Mouse (Mus musculus): ENCODE measurements around the gene Myh10.

Myh10 gene

DNA sequence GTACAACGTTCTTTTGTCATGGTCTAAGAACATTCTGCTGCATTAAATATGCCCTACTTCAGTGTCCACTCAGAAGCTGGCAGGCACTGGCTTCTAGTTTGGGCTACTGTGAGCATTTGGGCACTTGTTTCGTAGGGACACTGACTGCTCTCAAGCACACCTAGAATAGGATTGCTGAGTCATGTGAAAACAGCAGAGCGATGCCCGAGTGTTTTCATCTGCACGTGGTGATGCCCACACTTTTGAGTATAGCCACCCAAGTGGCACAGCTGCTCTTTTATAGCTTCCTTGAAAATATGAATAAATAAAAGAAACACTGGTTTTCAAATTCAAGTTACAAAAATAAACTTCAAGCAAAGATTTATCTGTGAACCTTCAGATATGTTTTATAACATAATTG lies 56.8 kb downstream of the Myh10 start:
- DNase-seq (ENCODE audit: low spot score): no peak

DNA sequence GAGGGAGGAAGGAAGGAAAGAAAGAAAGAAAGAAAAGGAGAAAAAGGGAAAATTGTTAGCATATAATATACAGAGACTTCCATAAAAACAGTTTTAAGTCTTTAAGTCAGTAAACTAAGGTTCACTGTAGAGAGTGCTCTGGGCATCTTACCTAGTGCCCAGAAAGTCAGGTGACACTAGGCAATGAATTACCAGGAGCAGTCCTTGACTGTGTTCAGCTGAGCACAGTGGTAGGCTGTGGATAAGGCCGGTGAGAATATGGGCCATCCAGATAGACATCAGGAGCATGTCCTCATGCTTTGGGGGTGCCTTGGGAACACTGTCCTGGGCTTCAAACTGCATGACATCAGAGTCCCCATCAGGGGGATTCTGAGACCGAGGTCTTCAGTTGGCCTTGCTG lies 58.8 kb downstream of the Myh10 start:
- DNase-seq (ENCODE audit: low spot score): no peak

DNA sequence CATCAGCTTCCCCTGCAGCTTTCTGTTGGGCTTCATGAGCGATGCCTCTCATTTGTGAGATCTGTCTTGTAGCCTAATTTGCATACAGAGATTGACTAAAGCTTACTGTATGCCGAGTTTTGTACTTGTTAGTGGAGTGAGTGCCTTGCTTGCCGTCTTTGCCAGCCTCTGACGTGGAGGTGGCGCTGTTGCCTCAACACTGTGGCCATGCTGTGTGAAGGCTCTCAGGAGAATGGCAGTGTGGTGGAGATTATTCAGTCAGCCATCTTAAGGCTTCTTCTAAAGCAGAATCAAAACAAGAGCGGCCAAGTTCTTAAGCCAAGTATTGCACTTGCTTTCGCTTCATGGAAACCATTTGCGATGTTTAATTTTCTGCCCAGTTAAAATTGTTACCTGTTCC lies 59.6 kb downstream of the Myh10 start:
- DNase-seq (ENCODE audit: low spot score): no peak

DNA sequence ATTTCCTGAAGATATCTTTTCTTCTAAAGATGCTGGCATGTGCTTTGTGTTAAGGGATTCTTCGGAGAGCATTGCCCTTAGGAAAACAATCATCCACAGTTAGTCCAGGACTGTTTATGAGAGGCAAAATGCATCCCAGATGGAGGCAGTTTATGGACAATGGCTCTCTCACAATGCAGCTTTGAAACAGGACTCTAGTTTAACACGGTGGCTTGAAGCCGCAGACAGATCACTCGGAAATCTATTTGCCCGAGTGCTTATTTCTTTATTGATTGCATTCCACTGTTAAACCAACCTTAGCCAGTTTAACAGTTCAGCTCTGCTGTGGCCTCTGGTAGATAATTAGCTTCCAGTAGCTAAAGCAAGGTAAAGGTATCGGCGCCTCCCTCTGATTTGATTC lies 62.9 kb downstream of the Myh10 start:
- no peak for DNase-seq (ENCODE audit: low spot score)

DNA sequence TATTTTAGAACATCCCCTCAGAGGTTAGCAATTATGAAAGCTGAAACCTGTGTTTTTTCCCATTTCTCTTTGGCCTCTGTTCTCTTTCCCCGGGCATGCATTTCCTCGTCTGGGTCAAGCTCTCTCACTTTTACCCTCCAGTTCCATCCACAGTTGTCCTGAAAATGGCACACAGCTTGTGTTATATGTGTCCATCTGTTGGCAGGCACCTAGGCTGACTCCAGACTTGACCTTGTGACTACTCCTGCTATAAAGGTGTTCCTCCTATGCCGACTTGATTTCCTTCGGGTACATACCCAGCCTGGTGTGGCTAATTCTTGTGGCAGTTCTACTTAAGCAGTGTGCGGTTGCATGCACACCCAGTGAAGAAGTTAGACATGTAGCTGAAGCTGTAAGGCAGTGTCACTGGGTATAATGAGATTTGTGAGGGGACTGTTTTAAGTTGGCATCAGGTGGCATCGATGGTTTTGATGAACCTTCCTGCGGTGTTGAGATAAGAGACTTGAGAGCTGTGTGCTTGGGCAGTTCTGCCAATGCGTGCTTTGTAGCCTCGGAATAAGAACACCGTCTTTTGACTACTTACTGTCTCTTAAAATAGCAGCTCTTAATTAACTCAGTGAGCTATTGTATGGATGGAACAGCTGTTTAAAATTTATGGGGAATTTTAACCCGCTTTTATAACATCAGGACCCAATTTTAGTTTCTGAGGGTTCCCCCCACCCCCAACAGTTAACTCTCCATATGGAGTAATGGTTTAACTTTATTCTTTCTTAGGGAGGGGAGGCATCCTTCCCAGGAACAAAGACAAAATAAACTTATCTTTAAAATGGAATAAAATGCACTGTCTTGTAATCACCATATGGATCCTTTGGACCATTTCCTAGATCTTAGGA lies 65.3 kb downstream of the Myh10 start:
- DNase-seq (ENCODE audit: low spot score): no peak

DNA sequence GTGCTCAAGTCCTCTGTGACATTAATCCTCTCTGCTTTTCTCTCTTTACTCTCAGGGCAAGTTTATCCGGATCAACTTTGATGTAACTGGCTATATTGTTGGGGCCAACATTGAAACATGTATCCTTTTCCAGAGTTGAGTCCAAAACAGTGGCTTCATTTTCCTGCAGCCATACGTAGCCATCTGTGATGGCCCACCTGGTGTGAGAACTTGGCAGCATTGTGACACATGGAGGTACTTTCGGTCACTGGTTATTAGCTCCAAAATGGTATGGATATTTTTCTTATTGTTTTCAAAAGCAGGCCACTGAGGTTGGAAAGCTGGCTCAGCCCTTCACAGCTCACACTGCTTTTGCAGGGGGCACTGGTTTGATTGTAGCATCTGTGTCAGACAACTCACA lies 68.3 kb downstream of the Myh10 start:
- DNase-seq (ENCODE audit: low spot score): no peak

DNA sequence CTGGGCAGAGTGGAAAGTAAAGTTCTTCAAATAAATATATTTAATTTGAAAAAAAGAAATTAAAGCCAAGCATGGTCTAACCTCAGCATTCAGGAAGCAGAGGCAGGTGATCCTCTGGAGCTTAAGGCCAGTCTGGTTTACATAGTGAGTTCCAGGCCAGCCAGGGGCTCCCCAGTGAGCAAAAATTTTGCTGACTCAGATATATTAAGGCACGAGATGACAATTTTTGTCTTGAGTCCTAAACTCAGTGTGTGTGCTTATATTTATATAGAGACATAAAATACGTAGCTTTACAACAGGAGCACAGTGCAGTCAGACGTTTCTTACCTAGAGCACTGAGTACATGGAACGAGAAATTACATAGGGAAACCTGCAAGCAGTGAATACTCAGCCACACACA lies 69.8 kb downstream of the Myh10 start:
- DNase-seq (ENCODE audit: low spot score): no peak

DNA sequence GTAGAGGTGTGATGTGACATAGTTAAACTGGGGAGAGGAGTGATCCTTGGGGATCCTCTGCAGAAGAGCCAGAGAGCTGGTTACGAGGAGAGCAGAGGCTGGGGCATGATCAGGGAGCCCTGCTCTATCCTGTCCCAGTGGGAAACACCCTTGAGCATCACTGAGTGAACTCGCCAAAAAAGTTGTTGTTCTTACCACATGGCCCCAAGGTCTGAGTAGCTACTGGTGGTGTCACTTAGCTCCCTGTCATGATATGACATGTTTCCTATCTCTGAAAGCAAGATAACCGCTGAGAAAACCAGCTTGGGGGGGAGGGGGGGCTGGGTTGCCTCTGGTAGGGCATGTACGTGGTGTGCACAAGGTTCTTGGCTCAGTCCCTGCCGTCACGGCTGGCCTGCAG lies 70.3 kb downstream of the Myh10 start:
- no peak for DNase-seq (ENCODE audit: low spot score)

DNA sequence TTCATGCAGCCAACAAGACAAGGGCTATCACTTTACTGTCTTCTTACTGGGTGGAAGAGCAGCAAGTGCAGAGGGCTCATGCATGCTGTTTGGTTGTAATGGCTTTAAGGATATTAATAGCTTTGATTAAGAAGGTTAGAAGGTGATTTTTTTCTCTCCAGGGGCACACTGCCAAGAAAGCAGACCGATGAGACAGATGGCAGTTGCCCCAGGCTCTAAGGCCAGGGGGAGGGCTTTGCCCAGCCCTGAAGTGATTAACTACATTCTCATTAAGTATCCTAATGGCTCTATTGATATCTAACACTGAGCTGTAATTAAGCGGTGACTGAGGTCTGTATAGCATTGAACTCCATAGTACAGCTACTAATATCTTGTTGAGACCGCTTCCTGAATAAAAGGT lies 73.3 kb downstream of the Myh10 start:
- DNase-seq (ENCODE audit: low spot score): no peak

DNA sequence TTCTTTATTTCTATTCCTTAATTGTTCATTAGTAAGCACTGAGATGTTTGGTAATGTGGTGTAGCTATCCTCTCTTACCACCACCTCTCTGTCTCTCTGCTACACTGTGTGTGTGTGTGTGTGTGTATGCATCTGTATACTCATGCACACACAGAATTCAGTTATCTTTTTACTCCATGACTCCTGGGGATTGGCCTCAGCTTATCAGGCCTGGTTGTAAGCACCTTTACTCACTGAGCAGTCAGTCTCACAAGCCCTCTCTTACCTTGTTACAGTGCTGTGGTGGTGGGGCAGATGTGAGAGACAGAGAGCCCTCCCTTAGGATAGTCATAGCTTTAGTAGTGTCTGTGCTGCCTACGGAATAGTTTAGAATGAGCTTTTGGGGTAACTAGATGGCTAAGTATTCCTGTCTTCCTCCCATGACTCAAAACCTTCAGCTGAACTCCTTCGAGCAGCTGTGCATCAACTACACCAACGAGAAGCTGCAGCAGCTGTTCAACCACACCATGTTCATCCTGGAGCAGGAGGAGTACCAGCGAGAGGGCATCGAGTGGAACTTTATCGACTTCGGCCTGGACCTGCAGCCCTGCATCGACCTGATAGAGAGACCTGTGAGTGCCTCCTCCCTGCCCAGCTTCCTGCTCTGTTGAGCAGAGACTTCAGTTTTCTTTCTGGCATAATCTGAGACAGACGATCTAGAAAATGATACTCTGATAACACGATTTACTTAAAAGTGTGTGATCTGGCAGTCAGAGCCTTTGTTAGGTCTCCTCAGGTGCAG lies 76.6 kb downstream of the Myh10 start:
- no peak for DNase-seq (ENCODE audit: low spot score)

DNA sequence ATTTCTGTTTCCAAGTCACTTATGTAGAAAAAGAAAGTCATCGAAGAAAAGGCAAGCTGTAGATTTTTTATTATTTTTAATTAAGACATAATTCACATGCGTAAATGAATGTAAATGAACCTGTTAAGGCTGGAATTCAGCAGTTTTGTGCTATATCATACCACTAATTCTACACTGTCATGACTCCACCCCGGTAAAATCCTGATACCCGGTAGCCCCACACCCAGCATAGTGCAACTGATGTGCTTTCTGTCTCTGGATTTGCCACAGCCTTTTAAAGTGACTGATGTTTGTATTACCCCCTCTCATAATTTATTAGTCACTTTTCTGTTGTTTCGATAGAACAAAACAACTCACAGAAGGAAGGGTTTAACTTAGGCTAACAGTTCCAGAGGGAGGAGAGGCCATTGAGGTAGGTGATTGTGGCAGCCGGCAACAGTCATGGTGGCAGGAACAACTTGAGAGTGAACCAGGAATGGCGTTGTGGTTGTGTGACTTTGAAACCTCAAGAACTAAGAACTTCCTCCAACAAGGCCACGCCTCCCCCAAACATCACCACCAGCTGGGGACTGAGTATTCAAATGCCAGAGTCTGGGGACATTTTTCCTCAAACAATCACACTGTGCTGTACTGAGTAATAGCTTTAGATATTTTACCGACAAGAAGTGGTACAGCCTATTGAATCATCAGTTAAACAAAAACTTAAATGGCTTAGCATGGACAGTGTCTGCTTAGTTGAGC lies 78.6 kb downstream of the Myh10 start:
- no peak for DNase-seq (ENCODE audit: low spot score)

DNA sequence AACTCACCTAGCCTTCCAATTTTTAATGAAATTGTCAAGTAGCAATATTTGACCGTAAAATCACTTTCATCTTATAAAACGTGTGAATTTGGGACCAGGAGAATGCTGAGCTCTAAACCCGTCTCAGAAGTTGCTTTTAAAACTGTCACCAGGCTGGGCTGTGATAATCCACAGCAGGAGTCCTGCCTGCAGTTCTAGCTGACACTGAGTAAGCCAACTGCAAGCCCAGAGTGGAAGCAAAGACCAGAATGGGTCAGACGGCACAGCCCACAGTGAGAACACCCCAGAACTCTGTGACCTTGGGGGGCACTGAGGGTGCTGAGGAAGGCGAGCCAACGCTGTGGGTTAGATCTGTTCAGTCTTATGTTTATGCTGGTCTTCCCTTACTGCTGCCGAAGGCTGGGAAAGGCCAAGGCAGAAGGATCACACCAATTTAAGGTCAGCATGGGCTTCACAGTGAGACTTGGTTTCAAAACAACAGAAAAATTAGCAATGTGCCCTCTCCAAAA lies 84.8 kb downstream of the Myh10 start:
- no peak for DNase-seq (ENCODE audit: low spot score)

DNA sequence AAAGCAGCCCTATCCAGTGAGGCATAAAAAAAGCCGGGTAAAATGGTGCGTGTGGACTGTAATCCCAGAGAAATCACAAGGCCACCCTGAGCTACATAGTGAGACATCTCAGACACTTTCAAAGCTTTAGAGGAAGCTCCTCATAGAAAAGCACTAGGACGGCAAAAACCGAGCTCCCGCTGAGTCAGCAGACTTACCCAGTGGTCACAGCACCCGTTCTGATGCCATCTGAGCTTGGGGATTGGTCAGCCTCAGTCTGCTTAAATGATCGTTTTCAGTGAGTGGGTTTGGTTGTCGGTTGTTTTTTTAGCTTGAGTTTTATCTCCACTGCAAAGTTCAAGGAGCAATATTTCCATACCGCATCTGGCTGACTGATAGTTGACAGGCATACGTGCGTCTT lies 86.6 kb downstream of the Myh10 start:
- DNase-seq (ENCODE audit: low spot score): no peak

DNA sequence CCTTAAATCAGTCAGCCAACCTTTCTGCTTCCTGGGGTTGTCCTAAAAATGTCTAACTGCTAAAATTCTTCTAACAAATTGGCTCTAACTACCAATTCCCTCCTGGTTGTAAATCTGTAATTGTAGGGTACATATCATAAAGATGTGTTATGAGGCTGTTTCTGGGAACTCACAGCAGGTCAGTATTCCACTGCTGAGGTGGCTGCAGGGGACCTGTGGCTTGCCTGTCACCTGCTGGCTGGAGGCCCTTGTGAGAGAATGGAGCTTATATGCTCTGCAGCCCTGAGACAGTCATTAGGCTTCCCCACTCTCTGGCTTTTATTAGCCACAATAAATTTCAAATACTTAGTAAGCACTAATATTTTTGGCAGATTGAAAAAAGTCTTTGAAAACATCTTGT lies 87.5 kb downstream of the Myh10 start:
- no peak for DNase-seq (ENCODE audit: low spot score)

DNA sequence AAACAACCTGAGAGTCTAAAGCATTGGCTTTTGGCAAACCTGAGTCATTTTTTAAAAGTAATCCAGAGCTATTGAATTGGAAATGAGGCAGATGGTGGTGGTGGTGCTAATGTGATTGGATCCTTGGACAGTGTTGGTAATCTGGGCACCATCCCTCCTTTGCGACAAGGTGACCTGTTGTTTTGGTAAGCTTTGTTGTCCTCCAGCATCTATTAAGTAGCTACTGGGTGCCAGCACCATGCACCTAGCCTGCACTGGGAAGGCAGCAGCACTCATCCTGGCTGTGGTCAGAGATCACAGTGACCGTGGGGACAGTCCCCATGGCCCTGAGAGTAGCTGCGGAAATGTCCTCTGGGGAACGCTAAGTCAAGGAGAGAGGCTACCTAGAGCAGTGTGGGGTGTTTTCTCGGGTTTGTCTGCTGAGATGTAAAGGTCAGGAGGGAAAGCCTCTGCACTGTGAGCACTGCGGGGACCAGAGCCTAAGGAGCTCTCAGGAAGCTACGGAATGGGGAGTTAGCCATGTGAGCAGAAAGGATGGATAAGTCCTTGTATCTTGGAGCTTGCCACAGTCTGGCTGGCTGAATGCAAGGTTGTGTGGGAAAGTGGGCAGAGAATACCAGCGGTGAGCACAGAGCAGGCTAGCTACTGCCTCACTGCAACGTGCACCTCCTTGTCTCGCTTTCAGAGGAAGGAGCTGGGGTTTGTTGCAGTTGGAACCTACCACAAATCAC lies 88.5 kb downstream of the Myh10 start:
- no peak for DNase-seq (ENCODE audit: low spot score)

DNA sequence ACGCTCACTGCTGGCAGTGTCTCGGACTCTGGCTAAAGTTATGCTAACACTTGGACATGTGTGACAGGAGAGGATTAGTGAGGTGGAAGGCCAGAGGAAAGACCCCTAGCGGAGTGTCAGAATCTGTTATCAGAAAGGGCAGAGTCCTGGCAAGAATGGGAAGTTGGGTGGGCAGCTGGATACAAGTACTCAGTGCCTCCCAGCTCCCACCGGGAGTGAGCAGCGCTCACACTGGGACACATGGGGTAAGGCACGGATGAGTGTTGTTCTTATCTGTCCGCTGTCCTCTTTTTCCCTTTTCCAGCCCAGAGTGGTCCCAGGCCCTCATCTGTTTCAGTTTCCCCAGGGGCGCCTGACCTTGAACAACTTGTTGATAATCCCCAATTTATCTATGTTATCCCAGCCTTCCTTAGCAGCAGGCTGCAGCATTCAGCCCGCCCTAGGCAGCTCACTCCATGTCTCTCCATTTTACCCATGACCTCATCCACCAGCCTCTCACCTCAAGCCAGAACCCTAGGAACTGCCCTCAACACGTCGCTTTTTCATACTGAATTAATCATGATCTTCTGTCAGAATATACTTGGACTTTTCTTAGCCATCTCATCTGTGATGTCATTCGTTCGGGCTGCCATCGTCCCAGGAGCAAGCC lies 89.2 kb downstream of the Myh10 start:
- no peak for DNase-seq (ENCODE audit: low spot score)

DNA sequence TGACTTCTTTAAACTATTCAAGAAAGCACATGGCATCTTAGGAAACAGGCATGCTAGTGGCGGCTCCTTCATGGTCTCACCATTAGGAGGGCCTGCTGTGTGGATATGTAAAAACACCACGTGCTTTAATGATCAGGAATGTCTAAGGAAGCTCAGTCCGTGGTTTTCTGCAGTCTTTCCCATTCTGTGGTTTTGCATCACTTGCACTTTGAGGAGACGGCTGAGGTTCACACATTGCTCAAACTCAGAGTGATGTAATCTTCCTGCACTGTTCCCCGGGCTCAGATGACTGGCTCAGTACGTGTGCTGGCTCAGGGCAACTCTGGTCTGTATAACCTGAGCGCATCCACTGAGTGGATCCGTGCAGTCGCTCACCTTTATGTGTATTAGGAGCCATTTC lies 91.0 kb downstream of the Myh10 start:
- DNase-seq (ENCODE audit: low spot score): no peak

DNA sequence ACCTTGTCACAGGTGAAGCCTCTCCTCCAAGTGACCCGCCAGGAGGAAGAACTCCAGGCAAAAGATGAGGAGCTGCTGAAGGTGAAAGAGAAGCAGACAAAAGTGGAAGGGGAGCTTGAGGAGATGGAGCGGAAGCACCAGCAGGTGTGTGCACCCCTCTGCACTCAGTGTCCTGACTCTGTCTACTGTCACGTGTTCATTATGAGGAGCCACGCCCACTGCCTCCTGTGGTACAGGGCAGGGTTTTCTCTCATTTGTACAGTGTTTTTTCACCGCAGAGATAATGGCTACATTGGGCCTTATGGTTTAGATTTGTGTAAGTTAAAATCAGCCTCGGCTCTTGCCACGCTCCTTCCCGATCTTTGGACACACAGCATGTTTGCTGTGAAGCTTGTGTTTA lies 94.5 kb downstream of the Myh10 start:
- DNase-seq (ENCODE audit: low spot score): no peak

DNA sequence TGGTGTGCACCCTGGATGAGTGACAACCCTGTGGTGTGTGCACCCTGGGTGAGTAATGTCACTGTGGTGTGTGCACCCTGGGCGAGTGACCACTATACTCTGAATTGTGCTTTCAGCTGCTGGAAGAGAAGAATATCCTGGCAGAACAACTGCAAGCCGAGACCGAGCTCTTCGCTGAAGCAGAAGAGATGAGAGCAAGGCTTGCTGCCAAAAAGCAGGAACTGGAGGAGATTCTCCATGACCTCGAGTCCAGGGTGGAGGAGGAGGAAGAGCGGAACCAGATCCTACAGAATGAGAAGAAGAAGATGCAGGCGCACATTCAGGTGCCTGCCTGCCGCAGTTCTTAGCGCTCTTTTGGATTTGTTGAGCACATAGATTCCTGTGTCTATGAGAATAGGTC lies 95.9 kb downstream of the Myh10 start:
- DNase-seq (ENCODE audit: low spot score): no peak

DNA sequence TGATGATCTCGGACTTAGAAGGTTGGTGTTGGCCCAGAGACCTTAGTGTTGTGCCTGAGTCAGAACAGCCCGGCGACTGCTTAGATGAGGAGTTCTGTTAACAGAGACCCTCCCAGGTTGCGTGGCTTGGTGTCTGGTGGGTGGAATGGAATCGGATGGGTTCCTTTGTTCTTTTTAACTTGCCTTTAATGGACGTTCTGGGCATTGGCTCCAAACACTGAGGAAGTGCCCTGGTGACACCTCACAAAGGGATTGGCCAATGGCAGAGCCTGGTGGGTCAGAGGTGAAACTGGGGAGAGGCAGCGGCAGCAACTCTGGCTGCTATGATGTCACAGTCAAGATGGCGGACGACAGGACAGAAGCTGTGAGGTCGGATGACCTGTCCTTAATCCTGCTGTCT lies 99.4 kb downstream of the Myh10 start:
- no peak for DNase-seq (ENCODE audit: low spot score)

DNA sequence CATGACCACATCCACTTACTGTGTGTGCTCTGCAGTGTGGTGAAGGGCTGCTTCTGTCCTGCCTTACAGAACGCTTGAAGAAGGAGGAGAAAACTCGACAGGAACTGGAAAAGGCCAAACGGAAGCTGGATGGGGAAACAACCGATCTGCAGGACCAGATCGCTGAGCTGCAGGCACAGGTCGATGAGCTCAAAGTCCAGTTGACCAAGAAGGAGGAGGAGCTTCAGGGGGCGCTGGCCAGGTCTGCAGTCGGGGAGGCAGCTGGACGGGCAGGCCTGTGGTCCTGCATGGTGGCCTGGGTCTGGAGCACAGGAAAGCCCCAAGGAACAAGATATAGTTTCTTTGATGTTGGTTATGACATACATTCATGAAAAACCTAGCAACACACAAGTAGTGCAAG lies 100.4 kb downstream of the Myh10 start:
- DNase-seq (ENCODE audit: low spot score): no peak
